Mouse (Mus musculus): ENCODE measurements around the gene Bmper. TPM values are rescaled to one million over a fixed set of nuclear protein-coding genes. Genes with fewer than 3 reads are reported as not detected.

Gene Bmper
- total and polyA plus RNA-seq, 2 experiments, result 0.23 to 1.2 TPM

DNA sequence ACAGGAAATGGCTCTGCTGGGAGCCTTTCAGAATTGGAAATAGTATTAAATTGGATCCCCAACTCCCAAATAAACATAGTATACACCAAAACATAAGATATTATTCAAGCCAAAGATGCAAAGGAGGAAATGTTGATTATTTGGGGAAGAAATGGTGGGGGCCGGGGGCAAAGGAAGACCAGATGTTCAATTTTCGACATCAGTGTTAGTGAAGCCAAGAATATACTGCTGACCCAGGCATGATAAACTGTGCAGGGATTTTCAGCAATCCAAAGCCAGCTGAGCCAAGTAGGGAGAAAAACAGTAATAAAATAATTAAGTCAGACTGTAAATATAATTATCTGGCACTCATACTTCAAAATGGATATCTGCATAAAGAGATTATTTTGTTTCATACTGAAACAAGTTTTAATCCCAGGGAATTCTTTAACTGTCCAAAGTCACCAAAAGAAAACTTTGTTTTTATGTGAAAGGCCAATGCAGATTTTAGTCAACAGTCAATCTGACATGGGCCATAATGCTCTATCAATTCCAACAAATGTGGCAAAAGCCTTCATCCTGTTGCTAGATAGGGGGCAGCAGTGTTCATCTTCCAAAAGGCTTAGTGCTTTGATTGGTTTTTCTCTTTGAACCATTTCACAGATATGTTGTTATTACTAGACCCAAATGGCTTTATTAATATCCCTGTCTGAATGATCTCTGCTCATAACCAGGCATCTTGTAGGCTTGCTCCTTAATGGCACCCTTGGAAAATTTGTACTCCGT is 30.1 kb upstream of the Bmper start:
- no peaks in the 10 kb centered on the region for H3K27me3 ChIP-seq (ENCODE audit: control insufficient read depth, insufficient read depth, low read length)
- 90% methylated on average over 3 of the region's 3 CpGs for WGBS
- no peaks in the 10 kb centered on the region for H3K36me3 ChIP-seq (ENCODE audit: control insufficient read depth, insufficient read depth, low read length)
- H3K27ac ChIP-seq (replicated peaks; ENCODE audit: insufficient read depth, low read depth, low read length), result no peak overlapping the region
- no peak overlapping the region for H3K4me3 ChIP-seq (ENCODE audit: insufficient read depth, low read depth, low read length)
- no peak overlapping the region for H3K9ac ChIP-seq (ENCODE audit: low read depth, low read length)
- DNase-seq (ENCODE audit: extremely low read depth, low read depth, low spot score), result no peak
- H3K79me2 ChIP-seq (ENCODE audit: control insufficient read depth, insufficient read depth, low read length), result no peaks in the 10 kb centered on the region
- H3K4me1 ChIP-seq (ENCODE audit: control insufficient read depth, insufficient read depth, low read length), result no peaks in the 10 kb centered on the region
- TF ChIP-seq CTCF (IDR thresholded peaks at IDR 0.05; ENCODE audit: low read depth, low read length) (no peak), POLR2A (IDR thresholded peaks at IDR 0.05; ENCODE audit: extremely low read depth, insufficient read depth, low read length) (no peak)

DNA sequence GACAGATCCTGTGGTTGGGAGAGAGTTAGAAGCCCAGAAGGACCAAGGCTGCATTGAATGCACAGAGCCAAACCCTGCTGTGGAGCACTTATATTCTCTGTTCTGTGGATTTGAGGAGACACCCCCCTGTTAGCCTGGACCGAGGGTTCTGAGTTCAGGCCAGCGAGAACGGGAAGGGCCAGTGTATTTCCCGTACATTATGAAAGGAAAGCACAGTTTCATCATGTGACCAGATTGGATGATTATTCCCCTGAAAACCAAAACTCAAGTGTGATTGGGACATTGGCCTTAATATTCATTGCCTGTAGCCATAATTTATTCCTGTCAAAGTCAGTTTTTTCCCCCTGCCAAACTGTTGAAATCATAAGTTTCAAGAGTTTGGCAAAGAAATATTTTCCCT is 23.9 kb upstream of the Bmper start:
- Histone ChIP-seq H3K4me3 (ENCODE audit: insufficient read depth, low read depth, low read length) (no peak overlapping the region), H3K27ac (replicated peaks; ENCODE audit: insufficient read depth, low read depth, low read length) (no peak overlapping the region), H3K9ac (ENCODE audit: low read depth, low read length) (no peak overlapping the region), H3K36me3 (ENCODE audit: control insufficient read depth, insufficient read depth, low read length) (no peaks in the 10 kb centered on the region), H3K79me2 (ENCODE audit: control insufficient read depth, insufficient read depth, low read length) (no peaks in the 10 kb centered on the region), H3K4me1 (ENCODE audit: control insufficient read depth, insufficient read depth, low read length) (no peaks in the 10 kb centered on the region), H3K27me3 (ENCODE audit: control insufficient read depth, insufficient read depth, low read length) (no peaks in the 10 kb centered on the region)
- DNase-seq (ENCODE audit: extremely low read depth, low read depth, low spot score), result no peak
- no peak for TF ChIP-seq CTCF (IDR thresholded peaks at IDR 0.05; ENCODE audit: low read depth, low read length)
- no peak for TF ChIP-seq POLR2A (IDR thresholded peaks at IDR 0.05; ENCODE audit: extremely low read depth, insufficient read depth, low read length)
- 90% methylated on average over 4 of the region's 4 CpGs for WGBS

DNA sequence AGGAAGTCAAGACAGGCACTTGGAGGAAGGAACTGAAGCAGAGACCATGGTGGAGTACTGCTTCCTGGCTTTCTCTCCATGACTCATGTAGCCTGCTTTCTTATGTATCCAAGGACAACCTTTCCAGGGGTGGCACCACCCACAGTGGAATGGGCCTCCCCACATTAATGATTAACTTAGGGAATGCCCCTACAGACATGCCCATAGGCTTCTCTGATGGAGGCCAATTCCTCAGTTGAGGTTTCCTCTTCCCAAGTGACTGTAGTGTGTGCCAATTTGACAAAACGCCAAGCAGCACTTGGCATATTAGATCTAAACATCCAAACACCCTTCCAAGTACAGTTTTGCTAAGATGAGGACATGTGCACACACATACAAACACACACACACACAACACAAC is 23.0 kb upstream of the Bmper start:
- Histone ChIP-seq H3K79me2 (ENCODE audit: control insufficient read depth, insufficient read depth, low read length) (no peaks in the 10 kb centered on the region), H3K27ac (replicated peaks; ENCODE audit: insufficient read depth, low read depth, low read length) (no peak overlapping the region), H3K9ac (ENCODE audit: low read depth, low read length) (no peak overlapping the region), H3K36me3 (ENCODE audit: control insufficient read depth, insufficient read depth, low read length) (no peaks in the 10 kb centered on the region), H3K4me1 (ENCODE audit: control insufficient read depth, insufficient read depth, low read length) (no peaks in the 10 kb centered on the region), H3K4me3 (ENCODE audit: insufficient read depth, low read depth, low read length) (no peak overlapping the region), H3K27me3 (ENCODE audit: control insufficient read depth, insufficient read depth, low read length) (no peaks in the 10 kb centered on the region)
- TF ChIP-seq POLR2A (IDR thresholded peaks at IDR 0.05; ENCODE audit: extremely low read depth, insufficient read depth, low read length), result no peak
- no peak for TF ChIP-seq CTCF (IDR thresholded peaks at IDR 0.05; ENCODE audit: low read depth, low read length)
- DNase-seq (ENCODE audit: extremely low read depth, low read depth, low spot score), result no peak
- 81% methylated on average over 1 of the region's 1 CpGs for WGBS

DNA sequence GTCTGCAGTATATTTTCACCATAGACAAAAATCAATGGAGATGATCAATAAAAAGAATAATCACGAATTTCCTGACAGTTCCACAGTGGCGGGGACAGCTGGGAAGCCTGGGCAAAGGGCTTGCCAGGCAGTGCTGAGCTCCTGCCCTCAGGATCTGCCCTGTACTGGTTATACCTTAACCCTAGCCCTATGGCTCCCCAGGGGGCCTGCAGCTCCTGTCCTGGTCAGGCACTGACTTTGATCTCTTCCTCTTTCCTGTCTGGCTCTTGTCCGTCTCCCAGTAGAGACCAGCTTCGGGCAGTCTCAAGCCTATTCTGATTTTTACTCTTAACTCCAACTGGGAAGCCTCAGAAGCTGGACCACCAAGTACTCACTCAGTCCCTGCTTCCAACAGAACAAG is 22.0 kb upstream of the Bmper start:
- H3K9ac ChIP-seq (ENCODE audit: low read depth, low read length), result no peak overlapping the region
- no peaks in the 10 kb centered on the region for H3K79me2 ChIP-seq (ENCODE audit: control insufficient read depth, insufficient read depth, low read length)
- no peaks in the 10 kb centered on the region for H3K36me3 ChIP-seq (ENCODE audit: control insufficient read depth, insufficient read depth, low read length)
- no peaks in the 10 kb centered on the region for H3K4me1 ChIP-seq (ENCODE audit: control insufficient read depth, insufficient read depth, low read length)
- no peak overlapping the region for H3K4me3 ChIP-seq (ENCODE audit: insufficient read depth, low read depth, low read length)
- H3K27ac ChIP-seq (replicated peaks; ENCODE audit: insufficient read depth, low read depth, low read length), result no peak overlapping the region
- no peaks in the 10 kb centered on the region for H3K27me3 ChIP-seq (ENCODE audit: control insufficient read depth, insufficient read depth, low read length)
- 48% methylated on average over 4 of the region's 4 CpGs for WGBS
- no peak for DNase-seq (ENCODE audit: extremely low read depth, low read depth, low spot score)
- no peak for TF ChIP-seq CTCF (IDR thresholded peaks at IDR 0.05; ENCODE audit: low read depth, low read length)
- TF ChIP-seq POLR2A (IDR thresholded peaks at IDR 0.05; ENCODE audit: extremely low read depth, insufficient read depth, low read length), result no peak

DNA sequence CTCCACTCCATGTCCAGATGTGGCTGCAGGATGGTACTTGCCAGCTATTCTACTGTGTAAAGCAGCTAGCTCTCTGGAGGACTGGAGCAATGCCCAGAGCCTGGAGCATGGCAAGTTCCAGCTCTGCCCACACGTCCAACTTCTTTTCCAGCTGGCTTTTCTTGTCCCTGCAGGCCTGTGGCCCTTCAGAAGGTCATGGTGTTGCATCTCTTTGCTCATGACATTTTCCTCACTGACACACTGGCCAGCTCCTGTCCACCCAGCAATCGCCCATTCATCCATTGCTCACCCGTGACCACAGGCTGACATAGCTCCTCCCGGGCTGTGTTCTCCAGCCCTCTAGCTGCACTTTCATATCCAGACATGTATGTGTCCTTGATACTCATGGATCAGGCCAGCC is 20.4 kb upstream of the Bmper start:
- WGBS, result 81% methylated on average over 4 of the region's 4 CpGs
- DNase-seq (ENCODE audit: extremely low read depth, low read depth, low spot score), result no peak

More for the DNA sequence above, 20.4 kb upstream of the Bmper start:
- Histone ChIP-seq H3K4me1 (ENCODE audit: control insufficient read depth, insufficient read depth, low read length) (no peaks in the 10 kb centered on the region; the same call in 1 of the 2 replicates), H3K27ac (replicated peaks; ENCODE audit: insufficient read depth, low read depth, low read length) (no peak overlapping the region), H3K9ac (ENCODE audit: low read depth, low read length) (no peak overlapping the region), H3K27me3 (ENCODE audit: control insufficient read depth, insufficient read depth, low read length) (no peaks in the 10 kb centered on the region), H3K36me3 (ENCODE audit: control insufficient read depth, insufficient read depth, low read length) (no peaks in the 10 kb centered on the region), H3K79me2 (ENCODE audit: control insufficient read depth, insufficient read depth, low read length) (no peaks in the 10 kb centered on the region), H3K4me3 (ENCODE audit: insufficient read depth, low read depth, low read length) (no peak overlapping the region)
- TF ChIP-seq POLR2A (IDR thresholded peaks at IDR 0.05; ENCODE audit: extremely low read depth, insufficient read depth, low read length), result no peak
- TF ChIP-seq CTCF (IDR thresholded peaks at IDR 0.05; ENCODE audit: low read depth, low read length), result no peak

Data from liver, adult 2 months (tissue).